ENCODE assay signal across 24 mouse cellular contexts in the genomic region with DNA sequence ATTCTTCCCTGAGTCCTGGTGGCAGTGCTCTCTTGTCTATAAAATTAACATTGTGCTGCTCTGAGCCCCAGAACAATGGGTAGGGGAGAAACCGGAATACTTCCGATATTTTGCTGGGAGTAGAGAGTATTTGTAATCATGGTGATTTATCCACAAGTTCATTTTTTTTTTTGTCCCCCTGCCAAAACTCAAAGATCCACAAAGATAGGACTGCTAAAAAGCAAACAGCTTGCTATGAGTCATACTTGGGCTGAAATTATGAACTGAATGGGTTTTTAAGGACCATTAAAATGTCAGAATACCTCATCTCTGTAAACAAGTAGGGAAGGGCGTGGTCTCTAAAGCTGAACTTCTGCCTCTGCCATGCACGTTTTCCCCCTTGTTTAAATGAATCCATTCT.
DNase-seq lines count a peak whose midpoint lies in the region; ATAC-seq and TF ChIP-seq lines count a peak whose summit lies in the region.
"Had no signal": no experiment of that assay in that cellular context is flagged by ENCODE, and none has a peak within 500 bp of the region (broad histone marks: within the 10 kb centered on the region; RNA-seq: fewer than 3 reads in every experiment).

No protein-coding gene starts in this region.

- H3K36me3 ChIP-seq in forebrain, postnatal 0 days (ENCODE audit: insufficient read depth): no peaks in the 10 kb centered on the region
- H3K36me3 ChIP-seq in forebrain, embryonic 16.5 days (ENCODE audit: control insufficient read depth, insufficient read depth): no peaks in the 10 kb centered on the region
- H3K36me3 ChIP-seq in lung, embryonic 14.5 days (ENCODE audit: insufficient read depth): no peaks in the 10 kb centered on the region
- H3K36me3 ChIP-seq: embryonic facial prominence, embryonic 15.5 days; forebrain, embryonic 10.5 days; heart, embryonic 10.5 days; hindbrain, embryonic 13.5 days had no signal

- no peaks in the 10 kb centered on the region for H3K9me3 ChIP-seq in forebrain, postnatal 0 days (ENCODE audit: low read length)
- H3K9me3 ChIP-seq in forebrain, embryonic 16.5 days (ENCODE audit: control insufficient read depth, low read length): no peaks in the 10 kb centered on the region
- H3K9me3 ChIP-seq in lung, embryonic 14.5 days (ENCODE audit: low read depth, low read length): no peaks in the 10 kb centered on the region
- H3K9me3 ChIP-seq: embryonic facial prominence, embryonic 15.5 days; forebrain, embryonic 10.5 days; heart, embryonic 10.5 days; hindbrain, embryonic 13.5 days had no signal

- 0 out of 2 replicates have a peak overlapping the region, but pooled peaks have one; percentile 29 for H3K27ac ChIP-seq in forebrain, postnatal 0 days (ENCODE audit: low read depth, low read length)
- no peak overlapping the region for H3K27ac ChIP-seq in forebrain, embryonic 16.5 days (ENCODE audit: low read length)
- 0 out of 2 replicates have a peak overlapping the region, but pooled peaks have one; percentile 43 for H3K27ac ChIP-seq in layer of hippocampus, adult 2 months
- H3K27ac ChIP-seq in lung, embryonic 14.5 days (ENCODE audit: low read depth): no peak overlapping the region
- H3K27ac ChIP-seq: embryonic facial prominence, embryonic 15.5 days; forebrain, embryonic 10.5 days; gastrocnemius, adult 2 months; heart, embryonic 10.5 days had no signal

- TF ChIP-seq CTCF in forebrain, postnatal 0 days (IDR thresholded peaks at IDR 0.05; ENCODE audit: low read depth): no peak
- TF ChIP-seq CTCF in layer of hippocampus, adult 2 months (conservative IDR thresholded peaks at IDR 0.05): no peak
- no peak for TF ChIP-seq CTCF in lung, embryonic 14.5 days (IDR thresholded peaks at IDR 0.05; ENCODE audit: low read depth)
- TF ChIP-seq CTCF in lung, adult 2 months (IDR thresholded peaks at IDR 0.05; ENCODE audit: insufficient read depth, low read length): no peak

- no peaks in the 10 kb centered on the region for H3K27me3 ChIP-seq in forebrain, postnatal 0 days (ENCODE audit: insufficient read depth, low read length)
- H3K27me3 ChIP-seq in forebrain, embryonic 16.5 days (replicated peaks; ENCODE audit: control insufficient read depth, insufficient read depth, low read length): no peaks in the 10 kb centered on the region
- H3K27me3 ChIP-seq in lung, embryonic 14.5 days (ENCODE audit: insufficient read depth, low read length): no peaks in the 10 kb centered on the region
- H3K27me3 ChIP-seq: embryonic facial prominence, embryonic 15.5 days; hindbrain, embryonic 13.5 days; Patski had no signal

- H3K4me3 ChIP-seq in forebrain, postnatal 0 days (ENCODE audit: low read depth, low read length): no peak overlapping the region
- H3K4me3 ChIP-seq in forebrain, embryonic 16.5 days (replicated peaks; ENCODE audit: low read length): no peak overlapping the region
- no peak overlapping the region for H3K4me3 ChIP-seq in layer of hippocampus, adult 2 months
- no peak overlapping the region for H3K4me3 ChIP-seq in lung, embryonic 14.5 days (ENCODE audit: low read depth, low read length)
- H3K4me3 ChIP-seq in lung, adult 2 months (replicated peaks; ENCODE audit: extremely low read depth, low read depth, low read length): no peak overlapping the region
- H3K4me3 ChIP-seq: embryonic facial prominence, embryonic 15.5 days; erythroblast, embryonic 14.5 days; forebrain, embryonic 10.5 days; gastrocnemius, adult 2 months; heart, embryonic 10.5 days; hindbrain, embryonic 13.5 days had no signal

- H3K4me2 ChIP-seq in forebrain, postnatal 0 days (ENCODE audit: low read depth): no peak overlapping the region
- no peak overlapping the region for H3K4me2 ChIP-seq in forebrain, embryonic 16.5 days (ENCODE audit: low read length)
- no peak overlapping the region for H3K4me2 ChIP-seq in lung, embryonic 14.5 days
- H3K4me2 ChIP-seq: embryonic facial prominence, embryonic 15.5 days; hindbrain, embryonic 13.5 days had no signal

- DNase-seq in forebrain, postnatal 0 days: peak; percentile 54
- peak in 1 of 2 experiments; percentile 30 for DNase-seq in layer of hippocampus, adult 2 months (ENCODE audit: low spot score in 2 of 2)
- no peak for DNase-seq in layer of hippocampus, postnatal 10 days (ENCODE audit: low spot score in 2 of 2)
- peak; percentile 7 for DNase-seq in lung, embryonic 14.5 days
- DNase-seq in lung, adult 2 months: no peak
- DNase-seq in brain, adult 2 months (ENCODE audit: low read depth, low spot score): peak; percentile 64
- no peak for DNase-seq in urinary bladder, postnatal 10 days (ENCODE audit: low spot score)
- DNase-seq: adrenal gland, postnatal 14 days; cerebellum, adult 18-20 months; cerebellum, adult 9-11 months; cerebellum, postnatal 36 days; gastrocnemius, adult 2 months; gastrocnemius, postnatal 25 days; heart, postnatal 10 days; heart, postnatal 4 days had no signal

- H3K4me1 ChIP-seq in forebrain, postnatal 0 days (ENCODE audit: insufficient read depth): peaks cover 10% of the 10 kb centered on the region; the same call in 1 of the 2 replicates
- peaks cover 9% of the 10 kb centered on the region for H3K4me1 ChIP-seq in forebrain, embryonic 16.5 days (replicated peaks; ENCODE audit: control insufficient read depth, insufficient read depth, low read length)
- H3K4me1 ChIP-seq in lung, embryonic 14.5 days (ENCODE audit: insufficient read depth): no peaks in the 10 kb centered on the region
- no peaks in the 10 kb centered on the region for H3K4me1 ChIP-seq in lung, adult 2 months (ENCODE audit: control insufficient read depth, insufficient read depth, low read length)
- H3K4me1 ChIP-seq: embryonic facial prominence, embryonic 15.5 days; heart, embryonic 10.5 days had no signal

- no peak overlapping the region for H3K9ac ChIP-seq in forebrain, postnatal 0 days
- H3K9ac ChIP-seq in forebrain, embryonic 16.5 days (replicated peaks; ENCODE audit: low read depth, low read length): no peak overlapping the region
- H3K9ac ChIP-seq in lung, embryonic 14.5 days: no peak overlapping the region
- H3K9ac ChIP-seq: embryonic facial prominence, embryonic 15.5 days; hindbrain, embryonic 13.5 days had no signal

- 41% methylated on average over 4 of the region's 4 CpGs for WGBS in forebrain, postnatal 0 days
- 48% methylated on average over 4 of the region's 4 CpGs for WGBS in forebrain, embryonic 16.5 days
- 59% methylated on average over 4 of the region's 4 CpGs for WGBS in lung, embryonic 14.5 days
- 54% methylated on average over 4 of the region's 4 CpGs for WGBS in lung, adult 2 months

- peak; percentile 32; the same call in 1 of the 2 replicates for ATAC-seq in forebrain, postnatal 0 days
- no peak for ATAC-seq in forebrain, embryonic 16.5 days
- ATAC-seq in lung, embryonic 14.5 days (ENCODE audit: insufficient read depth): no peak
- ATAC-seq: activated CD4-positive, CD25-positive, alpha-beta regulatory T cell, adult 4 months; forebrain, embryonic 14.5 days; Patski had no signal

- TF ChIP-seq POLR2A in lung, adult 2 months (IDR thresholded peaks at IDR 0.05; ENCODE audit: borderline replicate concordance, extremely low read depth, low read depth, low read length): no peak

Comparison
In these comparisons a context has a peak if more than half of its experiments do, and no peak if none do; other contexts are left out.
1. DNase-seq: peak in forebrain, postnatal 0 days (single experiment), lung, embryonic 14.5 days (single experiment) and brain, adult 2 months (single experiment); none in layer of hippocampus, postnatal 10 days (0 of 2), lung, adult 2 months (single experiment) and urinary bladder, postnatal 10 days (single experiment).
2. H3K27ac ChIP-seq: peak in forebrain, postnatal 0 days (single experiment) and layer of hippocampus, adult 2 months (single experiment); none in forebrain, embryonic 16.5 days (single experiment) and lung, embryonic 14.5 days (single experiment).